Mouse (Mus musculus) CH12.LX (cell line): ENCODE measurements around the gene Plek2. TPM values are rescaled to one million over a fixed set of nuclear protein-coding genes. Genes with fewer than 3 reads are reported as not detected.

ENCODE experiments used
- DNase-seq: peaks from one replicate; pipeline ENCODE4 v3.0.0-alpha.2; 2013; ENCODE audit errors: extremely low read depth
- H3K27ac ChIP-seq: 2 replicates; pipeline ENCODE4 v1.5.1; 2012; ENCODE audit warnings: low read depth, mild to moderate bottlenecking, control low read depth, moderate library complexity; ENCODE audit not compliant: insufficient read depth
- H3K27me3 ChIP-seq: replicated peaks from 2 replicates; pipeline ENCODE3; 2012; ENCODE audit warnings: inconsistent platforms
- H3K36me3 ChIP-seq, 2 experiments: replicated peaks in 1 of 2; 2 replicates each; pipeline versions ENCODE3 to v1.6.1; 2012; ENCODE audit warnings: inconsistent platforms in 1 of 2, low read length in 1 of 2, mild to moderate bottlenecking in 1 of 2, mixed read lengths in 1 of 2, moderate library complexity in 1 of 2; ENCODE audit not compliant: control insufficient read depth in 1 of 2, insufficient read depth in 1 of 2
- H3K4me1 ChIP-seq, 2 experiments: 2 replicates each; pipeline ENCODE4 v1.6.1; 2012; ENCODE audit warnings: inconsistent platforms in 1 of 2, moderate library complexity in 1 of 2; ENCODE audit not compliant: insufficient read depth in 2 of 2, control insufficient read depth in 1 of 2
- H3K4me2 ChIP-seq: 2 replicates; pipeline ENCODE4 v1.6.1; 2012; ENCODE audit warnings: low read depth, mild to moderate bottlenecking, control low read depth; ENCODE audit not compliant: poor library complexity, insufficient read depth, severe bottlenecking
- H3K4me3 ChIP-seq, 3 experiments: fragments of 150-350 bp in 1 of 3; sonication (generic) in 1 of 3; replicated peaks in 1 of 3; 2 replicates each; pipeline versions ENCODE3 to v1.5.1; 2011 to 2012; ENCODE audit warnings: low read depth in 2 of 3, low read length in 2 of 3, mild to moderate bottlenecking in 2 of 3, moderate library complexity in 2 of 3, control low read depth in 1 of 3, improper control_type of control experiment in 1 of 3, inconsistent platforms in 1 of 3, mixed read lengths in 1 of 3; ENCODE audit not compliant: poor library complexity in 1 of 3
- H3K79me2 ChIP-seq: replicated peaks from 2 replicates; pipeline ENCODE4 v1.6.1; 2012; ENCODE audit warnings: mild to moderate bottlenecking, moderate library complexity; ENCODE audit not compliant: control insufficient read depth, poor library complexity, insufficient read depth, severe bottlenecking; ENCODE audit errors: extremely low read depth
- H3K9ac ChIP-seq: 2 replicates; pipeline ENCODE4 v1.6.1; 2012; ENCODE audit warnings: low read depth, mild to moderate bottlenecking, control low read depth, moderate library complexity; ENCODE audit not compliant: insufficient read depth
- H3K9me3 ChIP-seq: replicated peaks from 2 replicates; pipeline ENCODE3; 2012; ENCODE audit warnings: low read length, inconsistent platforms, mixed read lengths
- CHD1 ChIP-seq: IDR thresholded peaks from 2 replicates; pipeline ENCODE4 v1.6.1; 2012; ENCODE audit warnings: low read depth, low read length, improper control_type of control experiment, inconsistent platforms
- CTCF ChIP-seq, 2 experiments: IDR thresholded peaks in 1 of 2; conservative IDR thresholded peaks in 1 of 2; 2 replicates each; pipeline ENCODE4 v1.5.1; 2011 to 2012; ENCODE audit warnings: low read depth in 2 of 2, low read length in 2 of 2, improper control_type of control experiment in 1 of 2, inconsistent platforms in 1 of 2, mild to moderate bottlenecking in 1 of 2, moderate library complexity in 1 of 2
- E2F4 ChIP-seq: IDR thresholded peaks from 2 replicates; pipeline ENCODE4 v1.6.1; 2011; ENCODE audit warnings: low read depth, low read length, improper control_type of control experiment; ENCODE audit not compliant: insufficient replicate concordance
- ELF1 ChIP-seq: IDR thresholded peaks from 2 replicates; pipeline ENCODE4 v1.6.1; 2014; ENCODE audit warnings: low read depth, mild to moderate bottlenecking, inconsistent platforms, low read length, improper control_type of control experiment
- EP300 ChIP-seq: IDR thresholded peaks from 2 replicates; pipeline ENCODE4 v1.6.1; 2011; ENCODE audit warnings: low read length, improper control_type of control experiment
- GABPA ChIP-seq: IDR thresholded peaks from 2 replicates; pipeline ENCODE4 v1.6.1; 2012; ENCODE audit warnings: low read depth, low read length, improper control_type of control experiment, inconsistent platforms; ENCODE audit not compliant: insufficient replicate concordance
- MAFK ChIP-seq: IDR thresholded peaks from 2 replicates; pipeline ENCODE4 v1.6.1; 2011; ENCODE audit warnings: low read length, improper control_type of control experiment; ENCODE audit not compliant: insufficient replicate concordance
- MAX ChIP-seq: IDR thresholded peaks from 2 replicates; pipeline ENCODE4 v1.6.1; 2011; ENCODE audit warnings: low read length, improper control_type of control experiment
- POLR2AphosphoS2 ChIP-seq: IDR thresholded peaks from 2 replicates; pipeline ENCODE4 v1.6.1; 2011; ENCODE audit warnings: low read depth, low read length, improper control_type of control experiment
- RAD21 ChIP-seq: IDR thresholded peaks from 2 replicates; pipeline ENCODE4 v1.6.1; 2011; ENCODE audit warnings: low read depth, mild to moderate bottlenecking, low read length, improper control_type of control experiment, moderate library complexity
- RCOR1 ChIP-seq: conservative IDR thresholded peaks from 2 replicates; pipeline ENCODE4 v1.6.1; 2012; ENCODE audit warnings: low read depth, mild to moderate bottlenecking, inconsistent platforms, low read length, improper control_type of control experiment
- SMC3 ChIP-seq: IDR thresholded peaks from 2 replicates; pipeline ENCODE4 v1.6.1; 2011; ENCODE audit warnings: low read depth, low read length, improper control_type of control experiment
- ZNF384 ChIP-seq: IDR thresholded peaks from 2 replicates; pipeline ENCODE4 v1.6.1; 2012; ENCODE audit warnings: low read depth, low read length, improper control_type of control experiment, inconsistent platforms
- dilution Hi-C: fragments of 300-500 bp; cut with MboI; formaldehyde crosslinking; loops from 2 replicates; pipeline ENCODE4 v1.14.3; 2020; ENCODE audit warnings: low sequenced_read_pairs; ENCODE audit not compliant: extremely low pct_unique_long_range_greater_than_20kb, extremely low pct_ligation_motif_present
- in situ Hi-C: fragments of 300-500 bp; cut with MboI; formaldehyde crosslinking; loops from 3 replicates; pipeline ENCODE4 v1.14.3; 2019; ENCODE audit warnings: low sequenced_read_pairs, low pct_ligation_motif_present, low pct_unique_long_range_greater_than_20kb, mixed read lengths
- polyA plus RNA-seq: library from polyadenylated mRNA; unstranded; fragments of >175 nt; gene quantifications from 2 replicates; pipeline ENCODE4 v1.2.1, GENCODE M21; 2012; ENCODE audit warnings: low read depth; ENCODE audit not compliant: insufficient read length
- total RNA-seq, 2 experiments: library from RNA; depleted of rRNA; stranded (reverse); fragments of 300-350 nt in 1 of 2; fragments of >200 nt in 1 of 2; gene quantifications; 2 replicates each; pipeline ENCODE4 v1.2.3; 2012 to 2014

The Plek2 gene
- total and polyA plus RNA-seq, 3 experiments, result 0.85 TPM; not detected in 2

DNA sequence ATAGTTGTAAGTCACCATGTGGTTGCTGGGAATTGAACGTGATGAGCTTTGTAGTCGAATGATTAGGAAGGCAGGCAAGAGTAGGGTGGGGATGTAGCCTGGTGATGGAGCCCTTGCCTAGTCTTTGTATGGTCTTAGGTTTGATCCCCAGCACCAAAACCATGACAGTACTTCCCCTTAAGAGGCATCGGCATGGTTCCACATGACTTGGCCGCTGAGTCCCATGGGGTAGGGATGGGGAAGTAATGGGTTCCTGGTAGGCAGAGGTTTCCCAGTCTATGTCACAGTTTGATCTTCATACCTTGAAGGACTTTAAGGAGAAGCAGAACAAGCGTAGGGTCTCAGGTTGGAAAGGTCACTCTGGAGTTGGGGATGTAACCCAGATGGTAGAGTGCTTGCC, 5.3 kb downstream of the Plek2 start:
- H3K4me1 ChIP-seq, result peaks cover 5 to 8% of the 10 kb centered on the region in 2 experiments; a peak in 2 of 4 replicates
- no peaks in the 10 kb centered on the region for H3K79me2 ChIP-seq
- dilution Hi-C loops (no loop called here), in situ Hi-C loops (no loop called here)
- no peaks in the 10 kb centered on the region for H3K36me3 ChIP-seq
- no peak overlapping the region for H3K27ac ChIP-seq
- TF ChIP-seq SMC3 (peak; percentile 4; the same call in 1 of the 2 replicates), E2F4 (no peak), CTCF (conservative IDR thresholded peaks at IDR 0.05 in 1 of 2, IDR thresholded peaks at IDR 0.05 in 1 of 2; ENCODE audit: low read depth in 2 of 2, low read length in 2 of 2) (peak in 1 of 2 experiments; percentile 27; a peak in 1 of 4 replicates), RAD21 (peak; percentile 34), POLR2AphosphoS2 (no peak)
- DNase-seq, result peak; percentile 45
- H3K27me3 ChIP-seq, result no peaks in the 10 kb centered on the region
- no peak overlapping the region for H3K4me2 ChIP-seq
- no peak overlapping the region for H3K9ac ChIP-seq
- H3K4me3 ChIP-seq, result no peak overlapping the region
- no peaks in the 10 kb centered on the region for H3K9me3 ChIP-seq

DNA sequence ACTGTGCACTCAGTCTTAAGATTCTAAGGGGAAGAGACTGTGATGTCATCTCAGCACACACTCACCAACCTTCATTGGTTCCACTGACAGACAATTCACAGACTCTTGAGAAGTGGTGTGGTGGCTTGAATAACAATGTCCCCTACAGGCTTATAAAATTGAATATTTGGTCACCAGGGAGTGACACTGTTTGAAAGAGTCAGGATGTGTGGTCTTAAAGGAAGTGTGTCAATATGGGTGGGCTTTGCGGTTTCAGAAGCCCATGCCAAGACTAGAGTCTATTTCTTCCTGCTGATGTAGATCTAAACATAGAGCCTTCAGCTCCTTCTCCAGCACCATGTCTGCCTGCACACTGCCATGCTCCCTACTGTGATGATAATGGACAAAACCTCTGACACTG, 8.9 kb downstream of the Plek2 start:
- no peak for DNase-seq
- TF ChIP-seq EP300 (no peak), MAFK (no peak), POLR2AphosphoS2 (no peak), CHD1 (no peak), ZNF384 (no peak), ELF1 (no peak), GABPA (no peak), MAX (no peak), RCOR1 (no peak)
- Histone ChIP-seq H3K4me1 (peaks cover 3 to 8% of the 10 kb centered on the region in 2 experiments; a peak in 1 of 4 replicates), H3K79me2 (no peaks in the 10 kb centered on the region), H3K27ac (no peak overlapping the region), H3K36me3 (no peaks in the 10 kb centered on the region), H3K9me3 (no peaks in the 10 kb centered on the region), H3K4me3 (no peak overlapping the region), H3K27me3 (no peaks in the 10 kb centered on the region), H3K4me2 (no peak overlapping the region), H3K9ac (no peak overlapping the region)
- in situ Hi-C loops, result no loop called here
- dilution Hi-C loops, result no loop called here

DNA sequence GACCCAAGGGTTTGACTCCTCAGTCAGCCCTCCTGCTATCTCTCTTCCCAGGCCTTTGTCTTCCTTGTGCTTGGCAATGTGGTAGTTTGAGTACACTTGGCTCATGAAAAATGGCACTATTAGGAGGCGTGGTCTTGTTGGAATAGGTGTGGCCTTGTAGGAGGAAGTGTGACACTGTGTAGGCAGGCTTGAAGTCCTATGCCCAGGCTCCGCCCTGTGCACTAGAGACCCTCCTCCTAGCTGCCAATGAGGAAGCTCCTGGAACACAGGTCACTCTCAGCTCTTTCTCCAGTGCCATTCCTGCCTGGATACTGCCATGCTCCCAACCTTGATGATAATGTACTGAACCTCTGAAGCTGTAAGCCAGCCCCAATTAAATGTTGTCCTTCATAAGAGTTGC, 15.6 kb downstream of the Plek2 start:
- no peaks in the 10 kb centered on the region for H3K27me3 ChIP-seq
- peak; percentile 14 for DNase-seq
- no peak overlapping the region for H3K9ac ChIP-seq
- dilution Hi-C loops, result no loop called here
- no peak overlapping the region for H3K4me3 ChIP-seq
- H3K36me3 ChIP-seq, result peaks cover 6 to 24% of the 10 kb centered on the region in 2 experiments
- peaks cover 4% of the 10 kb centered on the region for H3K9me3 ChIP-seq
- no peaks in the 10 kb centered on the region for H3K79me2 ChIP-seq
- H3K27ac ChIP-seq, result no peak overlapping the region
- H3K4me2 ChIP-seq, result no peak overlapping the region
- no peaks in the 10 kb centered on the region for H3K4me1 ChIP-seq
- no peak for TF ChIP-seq CHD1
- TF ChIP-seq, all 38 proteins: peak for 0
- in situ Hi-C loops, result no loop called here
